In the genomic region with DNA sequence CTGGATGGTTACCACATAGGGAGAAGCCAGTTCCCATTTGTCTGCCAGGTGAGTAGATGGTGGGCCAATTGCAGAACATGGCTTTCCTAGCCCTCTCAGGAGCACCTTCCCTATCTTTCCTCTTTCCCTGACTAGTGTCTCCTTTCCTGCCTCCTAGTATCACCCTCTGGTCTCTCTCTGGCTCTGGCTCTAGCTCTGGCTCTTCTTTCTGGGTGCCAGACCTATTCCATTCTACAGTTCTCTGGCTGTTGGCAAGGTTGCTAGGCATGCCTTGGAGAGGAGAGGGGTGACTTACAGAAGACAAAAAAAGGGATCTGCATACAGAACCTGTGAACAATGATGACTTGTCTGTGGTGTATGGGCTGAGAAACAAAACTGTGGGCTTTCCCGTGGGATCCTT, we compare ENCODE assay signal across 36 mouse cellular contexts. TPM values are rescaled to one million over a fixed set of nuclear protein-coding genes. Genes with fewer than 3 reads are reported as not detected.
DNase-seq lines count a peak whose midpoint lies in the region; ATAC-seq and TF ChIP-seq lines count a peak whose summit lies in the region.
"Had no signal": no experiment of that assay in that cellular context is flagged by ENCODE, and none has a peak within 500 bp of the region (broad histone marks: within the 10 kb centered on the region; RNA-seq: fewer than 3 reads in every experiment).

No protein-coding gene starts in this region.

- H3K27me3 ChIP-seq in hindbrain, embryonic 15.5 days: no peaks in the 10 kb centered on the region
- no peaks in the 10 kb centered on the region for H3K27me3 ChIP-seq in hindbrain, embryonic 12.5 days
- H3K27me3 ChIP-seq in midbrain, embryonic 11.5 days (ENCODE audit: control insufficient read depth, insufficient read depth, low read length): no peaks in the 10 kb centered on the region
- H3K27me3 ChIP-seq in midbrain, embryonic 16.5 days (ENCODE audit: control insufficient read depth, insufficient read depth, low read depth, low read length): no peaks in the 10 kb centered on the region
- H3K27me3 ChIP-seq: forebrain, embryonic 12.5 days; heart, embryonic 12.5 days; kidney, embryonic 15.5 days; Patski had no signal

- no peaks in the 10 kb centered on the region for H3K9me3 ChIP-seq in hindbrain, embryonic 15.5 days
- H3K9me3 ChIP-seq in hindbrain, embryonic 12.5 days (replicated peaks): no peaks in the 10 kb centered on the region
- H3K9me3 ChIP-seq in midbrain, embryonic 11.5 days (ENCODE audit: control insufficient read depth, low read length): no peaks in the 10 kb centered on the region
- no peaks in the 10 kb centered on the region for H3K9me3 ChIP-seq in midbrain, embryonic 16.5 days (replicated peaks; ENCODE audit: control insufficient read depth, low read length, poor library complexity, severe bottlenecking)
- H3K9me3 ChIP-seq: forebrain, embryonic 12.5 days; heart, embryonic 12.5 days; kidney, embryonic 15.5 days had no signal

- DNase-seq in cerebellum, adult 9-11 months: peak; percentile 1
- DNase-seq in cerebellum, postnatal 36 days: no peak
- peak; percentile 57 for DNase-seq in midbrain, embryonic 11.5 days (ENCODE audit: low spot score, missing footprints)
- DNase-seq: adrenal gland, postnatal 14 days; cerebellum, adult 11 months; cerebellum, adult 9-10 months; gastrocnemius, postnatal 10 days; heart, postnatal 4 days; kidney, adult 18-20 months; kidney, postnatal 25 days; liver; lung, adult 2 months; lung, postnatal 10 days; retina, postnatal 1 day; spleen, adult 18-20 months; thymus, postnatal 14 days had no signal

- H3K4me2 ChIP-seq in hindbrain, embryonic 15.5 days: no peak overlapping the region
- H3K4me2 ChIP-seq in hindbrain, embryonic 12.5 days (replicated peaks): no peak overlapping the region
- no peak overlapping the region for H3K4me2 ChIP-seq in midbrain, embryonic 11.5 days
- no peak overlapping the region for H3K4me2 ChIP-seq in midbrain, embryonic 16.5 days (ENCODE audit: low read length)
- H3K4me2 ChIP-seq: forebrain, embryonic 12.5 days; heart, embryonic 12.5 days; kidney, embryonic 15.5 days had no signal

- no peak overlapping the region for H3K4me3 ChIP-seq in hindbrain, embryonic 15.5 days
- H3K4me3 ChIP-seq in hindbrain, embryonic 12.5 days: no peak overlapping the region
- no peak overlapping the region for H3K4me3 ChIP-seq in midbrain, embryonic 11.5 days (ENCODE audit: low read depth, low read length)
- no peak overlapping the region for H3K4me3 ChIP-seq in midbrain, embryonic 16.5 days (ENCODE audit: low read depth, low read length)
- H3K4me3 ChIP-seq in olfactory bulb, adult 2 months (ENCODE audit: insufficient read depth, low read depth, low read length): no peak overlapping the region
- H3K4me3 ChIP-seq: erythroblast, embryonic 14.5 days; forebrain, embryonic 12.5 days; heart, embryonic 12.5 days; kidney, embryonic 15.5 days had no signal

- 80% methylated on average over 1 of the region's 1 CpGs for WGBS in hindbrain, embryonic 15.5 days
- WGBS in hindbrain, embryonic 12.5 days: 85% methylated on average over 1 of the region's 1 CpGs
- 89% methylated on average over 1 of the region's 1 CpGs for WGBS in midbrain, embryonic 11.5 days
- 82% methylated on average over 1 of the region's 1 CpGs for WGBS in midbrain, embryonic 16.5 days
- 24% methylated on average over 1 of the region's 1 CpGs for WGBS in olfactory bulb, adult 2 months

- no peak for TF ChIP-seq POLR2A in olfactory bulb, adult 2 months (IDR thresholded peaks at IDR 0.05; ENCODE audit: insufficient read depth, low read depth, low read length)

- peaks cover 100% of the 10 kb centered on the region for H3K36me3 ChIP-seq in hindbrain, embryonic 15.5 days
- peaks cover 92% of the 10 kb centered on the region for H3K36me3 ChIP-seq in hindbrain, embryonic 12.5 days
- peaks cover 37% of the 10 kb centered on the region for H3K36me3 ChIP-seq in midbrain, embryonic 11.5 days (ENCODE audit: control insufficient read depth, insufficient read depth, low read length)
- H3K36me3 ChIP-seq in midbrain, embryonic 16.5 days (ENCODE audit: control insufficient read depth, insufficient read depth, low read length): peaks cover 57% of the 10 kb centered on the region

- no peak for TF ChIP-seq CTCF in olfactory bulb, adult 2 months (IDR thresholded peaks at IDR 0.05; ENCODE audit: insufficient read depth, low read depth, low read length)

- peak; percentile 35 for ATAC-seq in hindbrain, embryonic 15.5 days (ENCODE audit: low FRiP score, low read depth)
- ATAC-seq in hindbrain, embryonic 12.5 days (ENCODE audit: low FRiP score): no peak
- no peak for ATAC-seq in midbrain, embryonic 11.5 days (ENCODE audit: low FRiP score)
- ATAC-seq in midbrain, embryonic 16.5 days: no peak
- ATAC-seq: Patski had no signal

- H3K27ac ChIP-seq in hindbrain, embryonic 15.5 days (replicated peaks): 0 out of 2 replicates have a peak overlapping the region, but pooled peaks have one; percentile 30
- H3K27ac ChIP-seq in hindbrain, embryonic 12.5 days: no peak overlapping the region
- H3K27ac ChIP-seq in midbrain, embryonic 11.5 days (ENCODE audit: low read depth, low read length): no peak overlapping the region
- H3K27ac ChIP-seq in midbrain, embryonic 16.5 days (ENCODE audit: low read length): no peak overlapping the region
- H3K27ac ChIP-seq in olfactory bulb, adult 2 months (ENCODE audit: insufficient read depth, low read depth, low read length): peak overlapping the region; percentile 17; the same call in 1 of the 2 replicates
- H3K27ac ChIP-seq: forebrain, embryonic 12.5 days; kidney, embryonic 15.5 days; liver, embryonic 14.5 days; macrophage had no signal

- no peak overlapping the region for H3K9ac ChIP-seq in hindbrain, embryonic 15.5 days
- no peak overlapping the region for H3K9ac ChIP-seq in hindbrain, embryonic 12.5 days
- H3K9ac ChIP-seq in midbrain, embryonic 11.5 days (ENCODE audit: low read length): no peak overlapping the region
- H3K9ac ChIP-seq in midbrain, embryonic 16.5 days (ENCODE audit: low read depth, low read length): no peak overlapping the region
- H3K9ac ChIP-seq: forebrain, embryonic 12.5 days; heart, embryonic 12.5 days; kidney, embryonic 15.5 days; liver, embryonic 14.5 days had no signal

- 0 out of 2 replicates have a peak, but pooled peaks cover 4% of the 10 kb centered on the region for H3K4me1 ChIP-seq in hindbrain, embryonic 15.5 days (replicated peaks)
- peaks cover 7% of the 10 kb centered on the region for H3K4me1 ChIP-seq in hindbrain, embryonic 12.5 days
- H3K4me1 ChIP-seq in midbrain, embryonic 11.5 days (ENCODE audit: control insufficient read depth, insufficient read depth, low read length): peaks cover 6% of the 10 kb centered on the region
- H3K4me1 ChIP-seq in midbrain, embryonic 16.5 days (ENCODE audit: control insufficient read depth, insufficient read depth, low read length): no peaks in the 10 kb centered on the region
- H3K4me1 ChIP-seq in olfactory bulb, adult 2 months (ENCODE audit: control insufficient read depth, insufficient read depth, low read length): peaks cover 40% of the 10 kb centered on the region
- H3K4me1 ChIP-seq: heart, embryonic 12.5 days; kidney, embryonic 15.5 days had no signal

RNA-seq across cellular contexts. Expression of a gene that starts 20.4 kb away (rescaled TPM):
- 0.08 TPM in 1 of 2 replicates, not detected in the other for polyA plus RNA-seq in hindbrain, embryonic 15.5 days (2015; fragmentation: Nextera tagmentation; extraction: Ambion mirVana)
- 0.18 TPM in 1 of 2 replicates, not detected in the other for polyA plus RNA-seq in hindbrain, embryonic 12.5 days (2016; fragmentation: Nextera tagmentation; extraction: Ambion mirVana)
- polyA plus RNA-seq in midbrain, embryonic 11.5 days (2014; fragmentation: Nextera tagmentation; extraction: Ambion mirVana): not detected in 2 replicates
- not detected in 2 replicates for polyA plus RNA-seq in midbrain, embryonic 16.5 days (2015; fragmentation: Nextera tagmentation; extraction: Ambion mirVana)
- polyA plus RNA-seq in olfactory bulb, adult 2 months (2012; ENCODE audit: insufficient read depth, insufficient read length, low replicate concordance, missing spikeins): not detected in 2 replicates
- polyA plus RNA-seq: C2C12; embryonic facial prominence, embryonic 14.5 days; erythroblast, embryonic 14.5 days; gonadal fat pad, adult 2 months; heart, embryonic 12.5 days; heart, postnatal 0 days; intestine, embryonic 14.5 days; limb, embryonic 11.5 days; liver, embryonic 14.5 days; lung, adult 2 months; macrophage; Patski; stomach, embryonic 16.5 days; urinary bladder, adult 2 months had no signal

RNA-seq across cellular contexts. Expression of a gene that starts 22.1 kb away (rescaled TPM):
- 85.2 and 86.0 TPM in 2 replicates for polyA plus RNA-seq in hindbrain, embryonic 15.5 days (2015; fragmentation: Nextera tagmentation; extraction: Ambion mirVana)
- 41.8 and 42.1 TPM in 2 replicates for polyA plus RNA-seq in hindbrain, embryonic 12.5 days (2016; fragmentation: Nextera tagmentation; extraction: Ambion mirVana)
- 14.3 and 14.5 TPM in 2 replicates for polyA plus RNA-seq in midbrain, embryonic 11.5 days (2014; fragmentation: Nextera tagmentation; extraction: Ambion mirVana)
- polyA plus RNA-seq in midbrain, embryonic 16.5 days (2015; fragmentation: Nextera tagmentation; extraction: Ambion mirVana): 81.7 and 94.9 TPM in 2 replicates
- polyA plus RNA-seq in olfactory bulb, adult 2 months (2012; ENCODE audit: insufficient read depth, insufficient read length, low replicate concordance, missing spikeins): 220 and 221 TPM in 2 replicates

RNA-seq across cellular contexts. Expression of a gene that starts 30.2 kb away (rescaled TPM):
- polyA plus RNA-seq in hindbrain, embryonic 15.5 days (2015; fragmentation: Nextera tagmentation; extraction: Ambion mirVana): not detected in 2 replicates
- 0.05 TPM in 1 of 2 replicates, not detected in the other for polyA plus RNA-seq in hindbrain, embryonic 12.5 days (2016; fragmentation: Nextera tagmentation; extraction: Ambion mirVana)
- not detected in 2 replicates for polyA plus RNA-seq in midbrain, embryonic 11.5 days (2014; fragmentation: Nextera tagmentation; extraction: Ambion mirVana)
- not detected in 2 replicates for polyA plus RNA-seq in midbrain, embryonic 16.5 days (2015; fragmentation: Nextera tagmentation; extraction: Ambion mirVana)
- polyA plus RNA-seq in olfactory bulb, adult 2 months (2012; ENCODE audit: insufficient read depth, insufficient read length, low replicate concordance, missing spikeins): not detected in 2 replicates
- polyA plus RNA-seq: C2C12; erythroblast, embryonic 14.5 days; forebrain, embryonic 12.5 days; gonadal fat pad, adult 2 months; heart, embryonic 12.5 days; heart, postnatal 0 days; intestine, embryonic 14.5 days; kidney, embryonic 15.5 days; limb, embryonic 11.5 days; liver, embryonic 14.5 days; lung, adult 2 months; macrophage; Patski; stomach, embryonic 16.5 days; urinary bladder, adult 2 months had no signal

RNA-seq across cellular contexts. Expression of a gene that starts 44.7 kb away (rescaled TPM):
- polyA plus RNA-seq in hindbrain, embryonic 15.5 days (2015; fragmentation: Nextera tagmentation; extraction: Ambion mirVana): 2.3 TPM in 2 replicates
- 0.85 and 1.3 TPM in 2 replicates for polyA plus RNA-seq in hindbrain, embryonic 12.5 days (2016; fragmentation: Nextera tagmentation; extraction: Ambion mirVana)
- polyA plus RNA-seq in midbrain, embryonic 11.5 days (2014; fragmentation: Nextera tagmentation; extraction: Ambion mirVana): 0.18 and 0.42 TPM in 2 replicates
- polyA plus RNA-seq in midbrain, embryonic 16.5 days (2015; fragmentation: Nextera tagmentation; extraction: Ambion mirVana): 2.0 and 3.2 TPM in 2 replicates
- polyA plus RNA-seq in olfactory bulb, adult 2 months (2012; ENCODE audit: insufficient read depth, insufficient read length, low replicate concordance, missing spikeins): not detected in 2 replicates
- polyA plus RNA-seq: erythroblast, embryonic 14.5 days; gonadal fat pad, adult 2 months; heart, embryonic 12.5 days; heart, postnatal 0 days; liver, embryonic 14.5 days; lung, adult 2 months; macrophage; stomach, embryonic 16.5 days had no signal

RNA-seq across cellular contexts. Expression of a gene that starts 52.0 kb away (rescaled TPM):
- polyA plus RNA-seq in hindbrain, embryonic 15.5 days (2015; fragmentation: Nextera tagmentation; extraction: Ambion mirVana): not detected in 2 replicates
- not detected in 2 replicates for polyA plus RNA-seq in hindbrain, embryonic 12.5 days (2016; fragmentation: Nextera tagmentation; extraction: Ambion mirVana)
- polyA plus RNA-seq in midbrain, embryonic 11.5 days (2014; fragmentation: Nextera tagmentation; extraction: Ambion mirVana): not detected in 2 replicates
- not detected in 2 replicates for polyA plus RNA-seq in midbrain, embryonic 16.5 days (2015; fragmentation: Nextera tagmentation; extraction: Ambion mirVana)
- not detected in 2 replicates for polyA plus RNA-seq in olfactory bulb, adult 2 months (2012; ENCODE audit: insufficient read depth, insufficient read length, low replicate concordance, missing spikeins)
- polyA plus RNA-seq: C2C12; embryonic facial prominence, embryonic 14.5 days; erythroblast, embryonic 14.5 days; forebrain, embryonic 12.5 days; gonadal fat pad, adult 2 months; heart, embryonic 12.5 days; heart, postnatal 0 days; intestine, embryonic 14.5 days; kidney, embryonic 15.5 days; limb, embryonic 11.5 days; liver, embryonic 14.5 days; lung, adult 2 months; macrophage; neural tube, embryonic 14.5 days; Patski; stomach, embryonic 16.5 days; urinary bladder, adult 2 months had no signal

Comparison
In these comparisons a context has a peak if more than half of its experiments do, and no peak if none do; other contexts are left out.
1. DNase-seq: peak in cerebellum, adult 9-11 months (single experiment) and midbrain, embryonic 11.5 days (single experiment); none in cerebellum, postnatal 36 days (0 of 2).
2. H3K27ac ChIP-seq: peak in hindbrain, embryonic 15.5 days (single experiment) and olfactory bulb, adult 2 months (single experiment); none in hindbrain, embryonic 12.5 days (single experiment), midbrain, embryonic 11.5 days (single experiment) and midbrain, embryonic 16.5 days (single experiment).